Mouse (Mus musculus) C2C12 (cell line): ENCODE results near the gene Gabpb1.
A peak's percentile ranks its signal among the peaks of the same experiment; 100 is the strongest.

Experiments
- CEBPB ChIP-seq: IDR thresholded peaks from one replicate; pipeline ENCODE4 v1.6.1; 2011; ENCODE audit warnings: low read depth, mild to moderate bottlenecking, control low read depth, moderate library complexity
- CTCF ChIP-seq: IDR thresholded peaks from one replicate; pipeline ENCODE4 v1.5.1; 2011; ENCODE audit not compliant: control insufficient read depth, insufficient read depth, insufficient read length
- FOSL1 ChIP-seq: IDR thresholded peaks from one replicate; pipeline ENCODE4 v1.8.0; 2011; ENCODE audit warnings: mild to moderate bottlenecking, low read length; ENCODE audit not compliant: poor library complexity, insufficient read depth, severe bottlenecking
- MAX ChIP-seq: IDR thresholded peaks from one replicate; pipeline ENCODE4 v1.6.1; 2011; ENCODE audit warnings: mild to moderate bottlenecking, control low read depth
- MYOD1 ChIP-seq: IDR thresholded peaks from one replicate; pipeline ENCODE4 v1.6.1; 2011; ENCODE audit warnings: low read depth; ENCODE audit not compliant: control insufficient read depth, insufficient read length
- MYOG ChIP-seq: IDR thresholded peaks from one replicate; pipeline ENCODE4 v1.6.1; 2011; ENCODE audit not compliant: control insufficient read depth, insufficient read length; ENCODE audit errors: extremely low read depth
- USF1 ChIP-seq: IDR thresholded peaks from one replicate; pipeline ENCODE4 v1.6.1; 2011; ENCODE audit warnings: low read depth, mild to moderate bottlenecking, control low read depth, moderate library complexity

DNA sequence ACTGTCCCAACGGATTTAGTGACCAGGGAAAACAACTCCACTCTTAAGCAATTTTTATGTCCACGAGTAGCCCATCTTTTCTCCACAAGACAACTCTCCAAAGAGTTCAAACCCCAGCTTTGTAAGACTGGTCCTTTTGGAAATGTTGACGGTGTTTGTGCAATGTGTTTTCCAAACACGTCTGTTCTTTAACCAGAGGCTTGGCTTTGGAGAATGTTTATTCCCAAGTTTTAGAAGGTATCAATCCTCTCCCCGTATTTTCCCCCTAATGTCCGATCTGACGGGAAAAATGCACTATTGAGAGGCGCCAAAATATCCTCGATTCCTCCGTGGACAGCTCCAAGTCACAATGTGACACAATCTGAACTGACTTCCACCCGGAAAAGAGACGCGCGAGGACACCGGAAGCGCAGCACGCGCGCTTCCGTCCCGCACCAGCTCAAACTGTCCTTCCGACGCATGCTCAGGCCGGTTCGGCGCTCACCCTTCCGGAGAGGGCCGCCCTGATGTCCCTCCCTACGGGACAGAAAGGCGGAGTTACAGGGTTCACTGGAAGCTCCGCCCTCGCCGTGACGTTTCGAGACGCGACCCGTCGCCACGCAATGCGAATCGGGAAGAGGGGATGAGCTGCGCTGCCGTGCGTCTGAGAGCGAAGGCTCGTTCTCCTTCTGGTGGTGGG is 30.8 kb upstream of the Gabpb1 start, which contains the start of gene Usp8:
- TF ChIP-seq CTCF (no peak), MAX (peak; percentile 96), CEBPB (no peak), MYOG (no peak), USF1 (no peak), MYOD1 (no peak), FOSL1 (no peak)
